Mouse (Mus musculus) liver, embryonic 14.5 days (tissue): ENCODE data around the gene Vwa5b1.

Experiments used
- CTCF ChIP-seq: IDR thresholded peaks from 2 replicates; pipeline ENCODE4 v1.5.1; 2016; ENCODE audit warnings: antibody characterized with exemption, low read depth, control low read depth
- EP300 ChIP-seq: IDR thresholded peaks from 2 replicates; pipeline ENCODE4 v1.6.1; 2016; ENCODE audit warnings: antibody characterized with exemption, low read depth

DNA sequence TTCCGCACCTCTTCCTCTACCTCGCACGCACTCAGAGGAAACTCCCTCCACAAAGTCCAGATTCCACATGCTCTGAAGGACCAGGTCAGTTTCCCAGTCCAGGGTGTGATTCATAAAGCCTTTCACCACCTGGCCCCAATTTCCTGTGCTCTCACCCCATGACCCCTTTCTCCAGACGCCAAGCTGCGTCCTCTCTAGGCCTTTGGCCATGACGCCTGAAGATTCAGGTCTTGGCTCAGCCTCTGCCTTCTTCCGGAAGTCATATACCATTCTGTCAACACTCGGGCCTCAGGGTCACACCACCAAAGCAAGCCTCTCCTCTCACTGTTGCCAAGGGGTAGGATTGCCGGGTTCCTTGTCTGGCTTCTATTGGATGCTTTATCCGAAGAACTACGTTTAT is 65.8 kb downstream of the Vwa5b1 start:
- TF ChIP-seq CTCF (no peak), EP300 (no peak)
